Mouse (Mus musculus): ENCODE results near the gene Lrrc8b. TPM values are rescaled to one million over a fixed set of nuclear protein-coding genes. Genes with fewer than 3 reads are reported as not detected.

The Lrrc8b gene
- 5.7 TPM for polyA plus RNA-seq (2017; shearing (Covaris generic))

DNA sequence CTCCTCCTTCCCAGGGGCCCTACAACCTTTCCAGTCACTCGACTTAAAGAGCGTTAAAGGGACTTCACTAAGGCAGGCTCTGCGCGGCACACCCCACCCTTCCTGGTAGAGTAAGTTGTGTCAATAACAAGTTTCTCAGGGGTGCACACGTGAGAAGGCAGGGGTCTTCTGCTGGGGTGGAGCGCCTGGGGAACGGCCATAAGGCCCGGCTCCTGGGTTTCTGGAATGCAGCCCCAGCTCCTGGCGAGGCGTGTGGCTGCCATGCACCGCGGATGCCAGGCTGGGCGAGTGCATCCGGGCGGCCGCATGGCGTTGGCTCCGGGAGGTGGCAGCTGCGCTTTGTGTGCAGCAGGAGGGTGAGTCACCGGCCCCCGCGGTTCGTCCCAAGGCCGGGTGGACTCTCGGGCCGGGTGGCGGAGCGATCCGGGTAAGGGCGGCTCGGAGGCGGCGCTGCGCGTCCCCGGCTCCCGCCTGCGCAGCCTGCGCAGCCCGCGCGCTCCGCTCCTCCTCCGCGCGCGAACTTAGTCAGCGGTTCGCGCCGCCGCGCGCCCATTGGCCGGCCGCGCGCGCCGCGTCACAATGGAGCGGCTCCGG is at the start of gene Lrrc8b:
Gene Lrrc8b (plus strand): TSS at position 578 of the 594 bp plus-strand sequence.

DNA sequence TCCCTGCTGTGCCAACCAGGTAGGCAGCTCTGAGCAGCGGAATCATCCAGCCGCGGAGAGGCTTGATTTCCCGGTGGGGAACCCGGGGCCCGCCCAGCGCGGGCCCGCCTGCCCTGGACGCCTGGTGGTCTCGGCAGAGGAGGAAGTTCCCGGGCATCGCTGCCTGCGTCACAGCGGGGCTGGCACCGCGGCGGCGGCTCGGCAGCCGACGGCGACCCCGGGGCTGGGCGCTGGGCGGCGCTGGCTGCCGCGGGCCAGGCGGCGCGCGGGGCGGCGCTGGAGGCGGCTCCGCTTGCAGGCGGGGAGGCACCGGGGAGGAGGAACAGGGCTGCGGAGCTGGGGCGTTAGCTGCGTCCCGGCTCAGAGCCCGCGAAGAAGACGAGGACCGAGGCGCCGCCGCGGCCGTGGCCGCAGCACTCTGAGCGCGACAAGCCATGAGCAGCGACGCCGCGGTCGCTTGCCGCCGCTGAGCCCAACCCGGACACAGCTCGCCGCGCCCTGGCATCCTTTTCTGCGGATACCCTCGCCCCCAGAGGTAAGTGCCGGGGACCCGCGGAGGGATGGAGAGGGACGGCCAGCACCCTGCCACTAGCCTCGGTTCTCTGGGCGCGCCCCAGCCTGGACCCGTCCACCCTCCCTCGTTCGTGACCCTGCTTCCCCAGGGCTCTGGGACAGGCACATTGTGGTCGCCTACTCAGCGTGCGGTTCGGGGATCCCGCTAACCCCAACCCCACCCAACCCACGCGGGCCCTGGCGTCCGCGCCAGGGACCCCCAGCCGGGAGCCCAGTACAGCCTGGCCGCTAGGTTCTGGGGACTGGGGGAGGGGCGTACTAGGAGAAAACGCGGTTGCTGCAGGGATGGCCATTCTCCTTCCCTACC is 103.8 kb downstream of the Lrrc8b start, which contains the start of gene Lrrc8c:
Gene Lrrc8c (plus strand): TSS at position 293 of the 880 bp plus-strand sequence.

Other genes with a start within 250 kb of the Lrrc8b start
- gene Gbp10, start 176.2 kb upstream of the Lrrc8b start, polyA plus RNA-seq (2017; shearing (Covaris generic)) = 8.8 TPM
- gene Gm43302, start 122.1 kb upstream of the Lrrc8b start, polyA plus RNA-seq (2017; shearing (Covaris generic)) = 0.42 TPM
- 43.4 TPM for gene Gbp6, start 122.1 kb upstream of the Lrrc8b start, polyA plus RNA-seq (2017; shearing (Covaris generic))
- 84.7 TPM for gene Lrrc8c, start 103.6 kb downstream of the Lrrc8b start, polyA plus RNA-seq (2017; shearing (Covaris generic))

All from effector memory CD4-positive, alpha-beta T cell, adult 5 months (primary cell).